Mouse (Mus musculus) midbrain, embryonic 15.5 days (tissue): ENCODE measurements at regions not wholly inside any gene's neighbourhood (a gene's known extent, or its start where the extent isn't known, plus 50 kb on each side); places are given as distances from the start of the nearest gene placed in this dataset.

Experiments
- ATAC-seq: fragments of 200-750 bp; cut with Nextera tagmentation; replicated peaks from 2 replicates; pipeline ENCODE4 v1.8.0; 2017; ENCODE audit warnings: moderate TSS enrichment
- H3K27ac ChIP-seq: fragments of 300-500 bp; sonication (generic); 2 replicates; pipeline ENCODE4 v1.5.1; 2015; ENCODE audit warnings: mild to moderate bottlenecking, inconsistent platforms
- H3K27me3 ChIP-seq: fragments of 300-500 bp; sonication (generic); replicated peaks from 2 replicates; pipeline ENCODE4 v1.6.1; 2015; ENCODE audit warnings: inconsistent platforms
- H3K36me3 ChIP-seq: fragments of 300-500 bp; sonication (generic); replicated peaks from 2 replicates; pipeline ENCODE4 v1.6.1; 2015; ENCODE audit warnings: inconsistent platforms
- H3K4me1 ChIP-seq: fragments of 300-500 bp; sonication (generic); 2 replicates; pipeline ENCODE4 v1.6.1; 2015; ENCODE audit warnings: inconsistent platforms
- H3K4me2 ChIP-seq: fragments of 300-500 bp; sonication (generic); 2 replicates; pipeline ENCODE4 v1.6.1; 2015; ENCODE audit warnings: inconsistent platforms, mild to moderate bottlenecking, moderate library complexity
- H3K4me3 ChIP-seq: fragments of 300-500 bp; sonication (generic); 2 replicates; pipeline ENCODE4 v1.5.1; 2015; ENCODE audit warnings: mild to moderate bottlenecking, inconsistent platforms
- H3K9ac ChIP-seq: fragments of 300-500 bp; sonication (generic); 2 replicates; pipeline ENCODE4 v1.6.1; 2015; ENCODE audit warnings: mild to moderate bottlenecking, inconsistent platforms
- H3K9me3 ChIP-seq: fragments of 300-500 bp; sonication (generic); 2 replicates; pipeline ENCODE4 v1.6.1; 2016; ENCODE audit warnings: inconsistent platforms
- WGBS: fragments of 180-500 bp; shearing (Covaris S2); methylation state at CpG from one replicate; pipeline ENCODE4 v1.1.7; 2015; ENCODE audit warnings: mixed read lengths; 5-methylcytosine and 5-hydroxymethylcytosine counted together

GRCm38 (mm10) chr17:81175877-81176276, 111.0 kb upstream of the Thumpd2 start:
- ATAC-seq: no peak
- no peaks in the 10 kb centered on the region for H3K36me3 ChIP-seq
- H3K4me1 ChIP-seq: no peaks in the 10 kb centered on the region
- H3K4me2 ChIP-seq: no peak overlapping the region
- WGBS: 69% methylated on average over 4 of the region's 4 CpGs
- H3K9me3 ChIP-seq: no peaks in the 10 kb centered on the region
- no peak overlapping the region for H3K27ac ChIP-seq
- no peaks in the 10 kb centered on the region for H3K27me3 ChIP-seq
- H3K9ac ChIP-seq: no peak overlapping the region
- no peak overlapping the region for H3K4me3 ChIP-seq

- no peaks in the 10 kb centered on the region for H3K27me3 ChIP-seq
- H3K9ac ChIP-seq: no peak overlapping the region
- 85% methylated on average over 3 of the region's 3 CpGs for WGBS
- H3K27ac ChIP-seq: no peak overlapping the region
- no peaks in the 10 kb centered on the region for H3K36me3 ChIP-seq
- no peak overlapping the region for H3K4me2 ChIP-seq
- no peak overlapping the region for H3K4me3 ChIP-seq
- no peak for ATAC-seq
- no peaks in the 10 kb centered on the region for H3K9me3 ChIP-seq
- no peaks in the 10 kb centered on the region for H3K4me1 ChIP-seq
Observed at GRCm38 (mm10) chr17:81172943-81173342, 108.1 kb upstream of the Thumpd2 start.

- no peaks in the 10 kb centered on the region for H3K9me3 ChIP-seq
- H3K27ac ChIP-seq: no peak overlapping the region
- no peak overlapping the region for H3K9ac ChIP-seq
- no peaks in the 10 kb centered on the region for H3K36me3 ChIP-seq
- no peak for ATAC-seq
- no peak overlapping the region for H3K4me3 ChIP-seq
- WGBS: 82% methylated on average over 5 of the region's 5 CpGs
- no peak overlapping the region for H3K4me2 ChIP-seq
- no peaks in the 10 kb centered on the region for H3K4me1 ChIP-seq
- no peaks in the 10 kb centered on the region for H3K27me3 ChIP-seq
Observed at GRCm38 (mm10) chr17:81169118-81169517, 104.2 kb upstream of the Thumpd2 start.

GRCm38 (mm10) chr17:81150730-81151129, 85.8 kb upstream of the Thumpd2 start:
- Histone ChIP-seq H3K4me2 (no peak overlapping the region), H3K9me3 (no peaks in the 10 kb centered on the region), H3K27me3 (no peaks in the 10 kb centered on the region), H3K9ac (no peak overlapping the region), H3K4me3 (no peak overlapping the region), H3K4me1 (no peaks in the 10 kb centered on the region), H3K36me3 (no peaks in the 10 kb centered on the region), H3K27ac (no peak overlapping the region)
- no peak for ATAC-seq
- 91% methylated on average over 4 of the region's 4 CpGs for WGBS

GRCm38 (mm10) chr17:81134702-81135101, 69.8 kb upstream of the Thumpd2 start:
- ATAC-seq: no peak
- 88% methylated on average over 6 of the region's 6 CpGs for WGBS
- no peak overlapping the region for H3K9ac ChIP-seq
- H3K4me1 ChIP-seq: no peaks in the 10 kb centered on the region
- H3K27ac ChIP-seq: no peak overlapping the region
- H3K9me3 ChIP-seq: no peaks in the 10 kb centered on the region
- H3K4me3 ChIP-seq: no peak overlapping the region
- H3K4me2 ChIP-seq: no peak overlapping the region
- no peaks in the 10 kb centered on the region for H3K27me3 ChIP-seq
- no peaks in the 10 kb centered on the region for H3K36me3 ChIP-seq

- Histone ChIP-seq H3K4me1 (no peaks in the 10 kb centered on the region), H3K9me3 (no peaks in the 10 kb centered on the region), H3K36me3 (no peaks in the 10 kb centered on the region), H3K9ac (no peak overlapping the region), H3K27me3 (no peaks in the 10 kb centered on the region), H3K4me3 (no peak overlapping the region), H3K27ac (no peak overlapping the region), H3K4me2 (no peak overlapping the region)
- no peak for ATAC-seq
- 56% methylated on average over 4 of the region's 4 CpGs for WGBS
Observed at GRCm38 (mm10) chr17:81133227-81133626, 68.3 kb upstream of the Thumpd2 start.
